Mouse (Mus musculus): ENCODE data around the gene Kif3b. TPM values are rescaled to one million over a fixed set of nuclear protein-coding genes. Genes with fewer than 3 reads are reported as not detected.

Kif3b gene
- polyA plus RNA-seq, 1 experiment from 2014 or later = 3.6 TPM

DNA sequence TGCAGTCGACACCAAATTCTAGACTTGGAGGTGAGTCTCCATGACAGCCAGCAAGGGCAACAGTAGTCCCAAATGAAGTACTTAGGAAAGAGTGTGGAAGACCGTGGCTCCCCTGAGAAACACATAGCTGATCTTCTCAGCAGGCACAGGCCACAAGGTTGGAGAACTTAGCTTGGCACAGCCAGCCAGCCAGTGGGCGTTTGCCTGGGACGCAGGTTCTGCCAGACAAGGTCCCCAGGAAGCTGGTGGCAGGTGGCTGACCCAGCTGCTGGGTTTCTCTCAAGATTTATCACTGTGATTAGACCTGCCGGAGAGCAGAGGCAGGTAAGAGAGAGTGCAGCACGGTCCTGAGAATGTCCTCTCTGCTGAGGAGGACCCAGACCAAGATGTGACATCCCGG, 17.4 kb downstream of the Kif3b start:
- 79% methylated on average over 7 of the region's 7 CpGs for WGBS (ENCODE audit: insufficient replicate concordance)
- Histone ChIP-seq H3K4me1 (ENCODE audit: control insufficient read depth, insufficient read depth, low read length) (peaks cover 3% of the 10 kb centered on the region; the same call in 1 of the 2 replicates), H3K27ac (ENCODE audit: low read depth, low read length) (no peak overlapping the region), H3K36me3 (ENCODE audit: control insufficient read depth, insufficient read depth, low read length) (no peaks in the 10 kb centered on the region), H3K4me3 (ENCODE audit: low read depth, low read length) (no peak overlapping the region), H3K4me2 (no peak overlapping the region), H3K9me3 (replicated peaks; ENCODE audit: control insufficient read depth, low read length) (no peaks in the 10 kb centered on the region), H3K27me3 (ENCODE audit: control insufficient read depth, insufficient read depth, low read length) (no peaks in the 10 kb centered on the region), H3K9ac (ENCODE audit: low read depth, low read length) (no peak overlapping the region)
- ATAC-seq (replicated peaks; ENCODE audit: insufficient number of reproducible peaks, low FRiP score, low TSS enrichment) = no peak

DNA sequence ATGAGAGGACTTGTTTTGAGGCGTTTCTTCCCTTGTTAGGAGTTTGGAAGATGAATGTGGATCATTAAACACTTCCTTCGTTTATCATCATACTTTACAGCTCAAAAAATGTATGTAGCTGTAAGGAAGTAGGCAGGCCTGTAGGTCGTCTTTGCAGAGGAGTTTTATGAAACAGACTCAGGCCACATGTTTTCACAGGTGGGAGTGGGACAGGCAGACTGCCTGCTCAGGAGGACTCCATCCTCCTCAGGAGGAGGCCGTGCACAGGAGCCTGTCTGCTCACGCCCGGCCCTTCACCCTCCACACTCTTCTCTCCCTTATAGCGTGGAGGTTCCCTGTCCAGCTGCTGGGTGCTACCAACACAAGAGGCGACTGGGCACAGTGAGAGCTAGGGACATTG, 17.9 kb downstream of the Kif3b start:
- ATAC-seq (replicated peaks; ENCODE audit: insufficient number of reproducible peaks, low FRiP score, low TSS enrichment) = no peak
- Histone ChIP-seq H3K9me3 (replicated peaks; ENCODE audit: control insufficient read depth, low read length) (no peaks in the 10 kb centered on the region), H3K27me3 (ENCODE audit: control insufficient read depth, insufficient read depth, low read length) (no peaks in the 10 kb centered on the region), H3K4me2 (no peak overlapping the region), H3K4me3 (ENCODE audit: low read depth, low read length) (no peak overlapping the region), H3K4me1 (ENCODE audit: control insufficient read depth, insufficient read depth, low read length) (peaks cover 3% of the 10 kb centered on the region; the same call in 1 of the 2 replicates), H3K9ac (ENCODE audit: low read depth, low read length) (no peak overlapping the region), H3K36me3 (ENCODE audit: control insufficient read depth, insufficient read depth, low read length) (no peaks in the 10 kb centered on the region), H3K27ac (ENCODE audit: low read depth, low read length) (no peak overlapping the region)
- 76% methylated on average over 8 of the region's 8 CpGs for WGBS (ENCODE audit: insufficient replicate concordance)

DNA sequence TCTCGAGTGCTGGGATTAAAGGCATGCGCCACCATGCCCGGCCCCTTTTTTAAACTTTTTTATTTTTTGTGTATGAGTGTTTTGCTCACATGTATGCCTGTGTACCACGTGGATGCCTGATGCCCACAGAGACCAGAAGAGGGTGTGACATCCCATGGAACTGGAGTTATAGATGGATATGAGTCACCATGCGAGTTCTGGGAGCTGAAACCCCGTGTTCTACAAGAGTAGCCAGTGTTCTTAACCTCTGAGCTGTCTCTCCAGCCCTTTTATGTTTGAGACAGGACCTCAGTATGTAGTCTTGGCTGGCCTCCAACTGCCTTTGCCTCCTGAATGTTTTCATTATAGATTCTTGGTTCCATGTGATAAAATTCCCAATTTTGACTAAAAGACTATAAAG, 19.0 kb downstream of the Kif3b start:
- H3K4me2 ChIP-seq = no peak overlapping the region
- H3K9ac ChIP-seq (ENCODE audit: low read depth, low read length) = no peak overlapping the region
- 0 out of 2 replicates have a peak, but pooled peaks cover under 1% of the 10 kb centered on the region for H3K4me1 ChIP-seq (ENCODE audit: control insufficient read depth, insufficient read depth, low read length)
- H3K27me3 ChIP-seq (ENCODE audit: control insufficient read depth, insufficient read depth, low read length) = no peaks in the 10 kb centered on the region
- H3K4me3 ChIP-seq (ENCODE audit: low read depth, low read length) = no peak overlapping the region
- WGBS (ENCODE audit: insufficient replicate concordance) = 73% methylated on average over 6 of the region's 6 CpGs
- H3K36me3 ChIP-seq (ENCODE audit: control insufficient read depth, insufficient read depth, low read length) = no peaks in the 10 kb centered on the region
- H3K27ac ChIP-seq (ENCODE audit: low read depth, low read length) = no peak overlapping the region
- no peaks in the 10 kb centered on the region for H3K9me3 ChIP-seq (replicated peaks; ENCODE audit: control insufficient read depth, low read length)
- ATAC-seq (replicated peaks; ENCODE audit: insufficient number of reproducible peaks, low FRiP score, low TSS enrichment) = no peak

DNA sequence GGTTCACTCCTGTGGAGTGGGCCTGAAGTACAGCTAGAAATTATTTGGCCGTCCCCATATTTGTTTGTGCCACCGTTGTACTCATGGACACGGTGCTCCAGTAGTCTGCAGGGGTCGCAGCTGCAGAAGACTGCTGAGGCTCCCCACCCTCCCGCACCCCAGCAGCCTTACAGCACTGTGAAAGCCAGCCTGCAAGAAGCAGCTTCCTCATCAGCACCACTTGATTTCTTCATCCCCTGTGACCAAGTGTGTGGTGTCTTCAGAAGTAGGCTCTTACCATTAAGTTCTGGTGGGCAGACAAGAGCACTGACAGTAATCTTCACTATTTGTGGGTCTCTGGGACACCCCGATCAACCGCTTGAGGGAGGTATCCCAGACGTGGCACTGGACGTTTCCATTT, 21.7 kb downstream of the Kif3b start:
- no peak for ATAC-seq (replicated peaks; ENCODE audit: insufficient number of reproducible peaks, low FRiP score, low TSS enrichment)
- Histone ChIP-seq H3K36me3 (ENCODE audit: control insufficient read depth, insufficient read depth, low read length) (0 out of 2 replicates have a peak, but pooled peaks cover 4% of the 10 kb centered on the region), H3K27ac (ENCODE audit: low read depth, low read length) (no peak overlapping the region), H3K27me3 (ENCODE audit: control insufficient read depth, insufficient read depth, low read length) (no peaks in the 10 kb centered on the region), H3K4me2 (no peak overlapping the region), H3K9ac (ENCODE audit: low read depth, low read length) (no peak overlapping the region), H3K9me3 (replicated peaks; ENCODE audit: control insufficient read depth, low read length) (no peaks in the 10 kb centered on the region), H3K4me1 (ENCODE audit: control insufficient read depth, insufficient read depth, low read length) (no peaks in the 10 kb centered on the region), H3K4me3 (ENCODE audit: low read depth, low read length) (no peak overlapping the region)
- WGBS (ENCODE audit: insufficient replicate concordance) = 84% methylated on average over 9 of the region's 9 CpGs

DNA sequence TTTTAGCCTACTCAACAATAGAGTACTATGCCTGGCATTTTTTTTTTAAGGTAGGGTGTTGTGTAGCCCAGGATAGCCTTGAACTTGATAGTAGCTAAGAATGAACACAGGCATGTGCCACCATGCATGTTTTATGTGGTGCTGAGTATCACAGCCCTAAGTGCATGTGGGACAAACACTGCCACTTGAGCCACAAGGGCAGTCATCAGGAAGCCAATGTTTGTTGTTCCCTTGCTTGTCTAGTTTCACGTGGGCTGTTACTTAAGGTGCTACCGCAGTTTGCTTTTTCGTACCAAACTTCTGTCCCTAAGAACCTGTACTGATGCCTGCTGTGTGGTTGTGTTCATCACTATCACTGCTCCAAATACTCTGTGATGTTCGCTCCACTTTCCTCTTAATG, 27.2 kb downstream of the Kif3b start:
- peaks cover 11% of the 10 kb centered on the region for H3K36me3 ChIP-seq (ENCODE audit: control insufficient read depth, insufficient read depth, low read length)
- 85% methylated on average over 4 of the region's 4 CpGs for WGBS (ENCODE audit: insufficient replicate concordance)
- H3K27ac ChIP-seq (ENCODE audit: low read depth, low read length) = no peak overlapping the region

DNA sequence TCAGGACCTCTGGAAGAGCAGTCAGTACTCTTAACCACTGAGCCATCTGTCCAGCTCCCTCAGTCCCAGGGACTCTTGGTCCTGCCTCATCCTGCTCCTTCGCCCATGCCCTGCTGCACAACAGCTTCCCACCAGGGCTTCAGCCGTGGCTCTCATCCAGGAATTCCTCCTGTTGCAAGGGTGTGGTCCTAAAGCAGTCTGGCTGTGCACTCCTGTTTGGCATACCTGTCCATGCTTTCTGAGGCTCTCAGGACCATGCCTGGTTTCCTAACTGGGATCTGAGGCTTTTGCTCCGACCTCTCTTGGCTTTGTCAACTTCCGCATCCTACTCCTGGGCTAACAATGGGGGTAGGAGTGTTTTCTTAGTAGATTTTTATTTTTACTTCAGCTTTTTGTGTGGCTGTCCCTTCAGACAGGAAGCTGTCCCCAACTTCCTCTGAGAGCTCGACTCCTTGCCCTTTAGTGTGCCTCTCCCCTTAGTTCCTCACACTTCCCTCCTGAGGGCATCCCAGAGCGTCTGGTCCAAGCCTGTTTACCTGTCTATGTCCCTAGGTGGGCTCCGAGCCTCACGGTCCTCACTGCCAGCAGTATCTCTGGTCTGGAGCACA, 27.9 kb downstream of the Kif3b start:
- Histone ChIP-seq H3K4me3 (ENCODE audit: low read depth, low read length) (no peak overlapping the region), H3K36me3 (ENCODE audit: control insufficient read depth, insufficient read depth, low read length) (peaks cover 11% of the 10 kb centered on the region), H3K27me3 (ENCODE audit: control insufficient read depth, insufficient read depth, low read length) (no peaks in the 10 kb centered on the region), H3K4me1 (ENCODE audit: control insufficient read depth, insufficient read depth, low read length) (no peaks in the 10 kb centered on the region), H3K9ac (ENCODE audit: low read depth, low read length) (no peak overlapping the region), H3K9me3 (replicated peaks; ENCODE audit: control insufficient read depth, low read length) (no peaks in the 10 kb centered on the region), H3K27ac (ENCODE audit: low read depth, low read length) (no peak overlapping the region), H3K4me2 (no peak overlapping the region)
- 69% methylated on average over 8 of the region's 8 CpGs for WGBS (ENCODE audit: insufficient replicate concordance)
- no peak for ATAC-seq (replicated peaks; ENCODE audit: insufficient number of reproducible peaks, low FRiP score, low TSS enrichment)

More for the DNA sequence above, 27.2 kb downstream of the Kif3b start:
- ATAC-seq (replicated peaks; ENCODE audit: insufficient number of reproducible peaks, low FRiP score, low TSS enrichment) = no peak
- no peak overlapping the region for H3K4me3 ChIP-seq (ENCODE audit: low read depth, low read length)
- H3K27me3 ChIP-seq (ENCODE audit: control insufficient read depth, insufficient read depth, low read length) = no peaks in the 10 kb centered on the region
- H3K9ac ChIP-seq (ENCODE audit: low read depth, low read length) = no peak overlapping the region
- H3K9me3 ChIP-seq (replicated peaks; ENCODE audit: control insufficient read depth, low read length) = no peaks in the 10 kb centered on the region
- no peaks in the 10 kb centered on the region for H3K4me1 ChIP-seq (ENCODE audit: control insufficient read depth, insufficient read depth, low read length)
- no peak overlapping the region for H3K4me2 ChIP-seq

DNA sequence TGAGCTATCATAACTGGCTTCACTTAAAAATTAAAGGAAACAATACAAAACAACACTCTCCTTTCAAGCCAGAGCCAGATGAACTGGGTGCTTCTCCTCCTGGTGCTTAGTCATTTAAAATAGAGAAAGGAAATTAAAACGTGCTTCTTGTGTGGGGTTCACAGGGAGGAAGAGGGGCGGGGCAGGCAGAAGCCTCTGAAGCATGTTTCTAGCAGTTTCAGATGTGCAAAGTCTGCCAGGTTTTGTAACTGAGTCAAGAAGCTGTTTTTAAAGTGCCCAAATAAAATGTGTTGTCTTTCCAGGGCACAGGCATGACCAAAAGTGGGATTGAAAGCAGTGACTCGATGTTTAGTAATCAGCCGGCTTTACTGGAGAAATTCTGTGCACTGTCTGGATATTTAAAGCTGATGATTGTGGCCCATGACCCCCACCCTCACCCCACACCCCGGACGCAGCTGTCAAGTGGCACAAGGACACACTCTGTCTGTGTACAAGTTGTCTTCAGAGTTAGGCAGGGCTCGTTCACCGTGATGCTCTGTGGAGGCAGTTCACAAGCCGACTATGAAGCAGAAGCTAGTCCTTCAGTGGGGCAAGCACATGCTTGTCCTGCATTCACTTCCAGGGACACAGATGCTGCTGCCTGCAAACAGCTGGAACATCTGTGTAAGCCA, 34.6 kb downstream of the Kif3b start:
- Histone ChIP-seq H3K27me3 (ENCODE audit: control insufficient read depth, insufficient read depth, low read length) (no peaks in the 10 kb centered on the region), H3K36me3 (ENCODE audit: control insufficient read depth, insufficient read depth, low read length) (peaks cover 16% of the 10 kb centered on the region), H3K4me3 (ENCODE audit: low read depth, low read length) (no peak overlapping the region), H3K27ac (ENCODE audit: low read depth, low read length) (no peak overlapping the region), H3K4me2 (no peak overlapping the region), H3K4me1 (ENCODE audit: control insufficient read depth, insufficient read depth, low read length) (no peaks in the 10 kb centered on the region), H3K9ac (ENCODE audit: low read depth, low read length) (no peak overlapping the region), H3K9me3 (replicated peaks; ENCODE audit: control insufficient read depth, low read length) (no peaks in the 10 kb centered on the region)
- 71% methylated on average over 9 of the region's 9 CpGs for WGBS (ENCODE audit: insufficient replicate concordance)
- no peak for ATAC-seq (replicated peaks; ENCODE audit: insufficient number of reproducible peaks, low FRiP score, low TSS enrichment)

DNA sequence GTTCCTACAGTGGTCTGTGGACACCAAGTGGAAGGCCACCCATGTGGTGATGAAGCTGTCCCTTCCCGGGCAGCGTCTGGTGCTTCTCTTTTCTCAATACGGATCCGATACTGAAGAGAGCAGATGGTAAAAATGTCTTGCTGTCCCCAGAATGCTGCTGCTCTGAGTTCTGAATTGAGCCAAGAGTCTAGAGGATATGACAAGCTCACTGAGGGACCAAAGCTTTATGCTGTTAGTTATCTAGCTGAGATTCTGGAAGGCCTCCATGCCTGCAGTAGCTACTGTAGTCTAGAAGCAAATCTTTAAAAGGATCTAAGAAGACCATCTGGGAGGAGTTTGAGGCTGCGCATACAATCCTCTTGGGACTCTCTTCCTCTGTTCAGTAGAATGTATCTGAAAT, 41.1 kb downstream of the Kif3b start:
- Histone ChIP-seq H3K36me3 (ENCODE audit: control insufficient read depth, insufficient read depth, low read length) (peaks cover 11% of the 10 kb centered on the region), H3K4me1 (ENCODE audit: control insufficient read depth, insufficient read depth, low read length) (peaks cover 8% of the 10 kb centered on the region), H3K27ac (ENCODE audit: low read depth, low read length) (no peak overlapping the region), H3K4me3 (ENCODE audit: low read depth, low read length) (no peak overlapping the region), H3K9ac (ENCODE audit: low read depth, low read length) (no peak overlapping the region), H3K27me3 (ENCODE audit: control insufficient read depth, insufficient read depth, low read length) (no peaks in the 10 kb centered on the region), H3K4me2 (no peak overlapping the region), H3K9me3 (replicated peaks; ENCODE audit: control insufficient read depth, low read length) (no peaks in the 10 kb centered on the region)
- 90% methylated on average over 5 of the region's 5 CpGs for WGBS (ENCODE audit: insufficient replicate concordance)
- no peak for ATAC-seq (replicated peaks; ENCODE audit: insufficient number of reproducible peaks, low FRiP score, low TSS enrichment)

DNA sequence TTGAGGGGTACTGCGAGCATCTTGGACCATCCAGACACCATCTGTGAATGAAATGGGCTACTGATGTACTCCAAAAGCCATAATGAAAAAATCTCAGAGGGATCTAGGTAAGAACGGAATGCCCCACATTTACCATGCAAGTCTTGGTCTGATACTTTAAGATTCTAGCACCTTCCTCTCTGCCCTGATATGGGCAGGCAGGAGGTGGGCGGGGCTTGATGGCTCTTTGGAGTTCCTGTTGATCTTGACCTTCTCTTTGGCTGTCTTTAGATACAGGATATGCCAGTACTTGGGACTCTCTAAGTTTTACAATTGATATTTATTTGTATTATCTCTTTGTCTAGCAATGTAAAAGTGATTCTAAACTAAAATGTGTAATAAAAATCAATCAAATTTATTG, 41.8 kb downstream of the Kif3b start:
- Histone ChIP-seq H3K36me3 (ENCODE audit: control insufficient read depth, insufficient read depth, low read length) (peaks cover 11% of the 10 kb centered on the region), H3K4me1 (ENCODE audit: control insufficient read depth, insufficient read depth, low read length) (peaks cover 15% of the 10 kb centered on the region), H3K4me3 (ENCODE audit: low read depth, low read length) (no peak overlapping the region), H3K9me3 (replicated peaks; ENCODE audit: control insufficient read depth, low read length) (no peaks in the 10 kb centered on the region), H3K27ac (ENCODE audit: low read depth, low read length) (no peak overlapping the region), H3K27me3 (ENCODE audit: control insufficient read depth, insufficient read depth, low read length) (no peaks in the 10 kb centered on the region), H3K9ac (ENCODE audit: low read depth, low read length) (no peak overlapping the region), H3K4me2 (no peak overlapping the region)
- no peak for ATAC-seq (replicated peaks; ENCODE audit: insufficient number of reproducible peaks, low FRiP score, low TSS enrichment)
- 87% methylated on average over 3 of the region's 3 CpGs for WGBS (ENCODE audit: insufficient replicate concordance)

Measured in heart, embryonic 11.5 days (tissue).